Mouse (Mus musculus): ENCODE data around the gene Ttc36. TPM values are rescaled to one million over a fixed set of nuclear protein-coding genes. Genes with fewer than 3 reads are reported as not detected.

The Ttc36 gene
- polyA plus RNA-seq, 1 experiment, result not detected

DNA sequence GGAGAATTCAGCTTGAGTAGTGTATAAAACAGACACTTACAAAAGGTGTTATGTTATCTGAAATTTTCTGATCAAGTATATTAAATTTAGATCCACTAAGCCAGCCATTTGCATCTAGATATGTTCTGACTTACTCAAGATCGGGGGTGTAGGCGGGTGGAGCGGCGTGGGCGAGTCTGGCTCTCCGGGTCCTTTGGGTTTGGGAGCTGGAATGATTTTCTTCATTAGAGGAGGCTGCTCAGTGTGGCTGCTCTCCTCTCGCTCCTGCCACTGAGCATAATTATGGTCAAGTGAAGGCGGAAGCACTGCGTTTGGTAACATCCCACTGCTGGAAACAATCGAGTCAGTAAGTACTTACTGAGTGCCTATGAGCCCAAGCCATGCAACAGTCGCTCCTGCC lies 26.1 kb upstream of the Ttc36 start:
- H3K4me3 ChIP-seq (ENCODE audit: low read depth, low read length), result no peak overlapping the region
- H3K27ac ChIP-seq (ENCODE audit: insufficient read depth, low read length), result no peak overlapping the region
- no peaks in the 10 kb centered on the region for H3K4me1 ChIP-seq (ENCODE audit: control insufficient read depth, insufficient read depth, low read length)
- no peak overlapping the region for H3K9ac ChIP-seq (ENCODE audit: low read depth, poor library complexity, severe bottlenecking)
- H3K36me3 ChIP-seq (ENCODE audit: control insufficient read depth, insufficient read depth, low read length, poor library complexity, severe bottlenecking), result peaks cover 68% of the 10 kb centered on the region
- no peak for TF ChIP-seq CTCF (IDR thresholded peaks at IDR 0.05; ENCODE audit: low read depth, low read length)
- TF ChIP-seq POLR2A (IDR thresholded peaks at IDR 0.05; ENCODE audit: insufficient read depth, low read length), result no peak
- TF ChIP-seq EP300 (IDR thresholded peaks at IDR 0.05; ENCODE audit: insufficient read depth, low read depth, low read length), result no peak
- H3K27me3 ChIP-seq (ENCODE audit: control insufficient read depth, insufficient read depth, low read length, poor library complexity, severe bottlenecking), result no peaks in the 10 kb centered on the region
- no peaks in the 10 kb centered on the region for H3K9me3 ChIP-seq (replicated peaks; ENCODE audit: control insufficient read depth, insufficient read depth, low read length, poor library complexity, severe bottlenecking)

DNA sequence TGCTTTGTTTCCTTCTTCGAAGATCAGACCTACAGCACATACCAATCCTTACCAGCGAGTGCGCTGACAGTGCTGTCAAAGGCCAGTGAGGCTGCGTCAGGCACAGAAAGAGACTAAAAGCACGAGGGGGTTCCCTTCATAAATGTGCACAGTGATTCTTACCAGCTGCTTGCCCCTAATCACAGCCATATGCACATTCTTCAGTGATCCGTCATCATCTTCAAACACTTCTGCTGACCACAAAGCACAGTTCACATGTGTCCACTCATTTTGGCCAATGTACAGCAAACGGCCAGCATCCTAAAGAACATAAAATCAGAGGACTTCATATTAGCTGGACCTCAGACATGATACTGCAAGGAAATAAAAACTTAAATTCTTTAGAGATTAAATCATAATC lies 23.8 kb upstream of the Ttc36 start:
- no peaks in the 10 kb centered on the region for H3K27me3 ChIP-seq (ENCODE audit: control insufficient read depth, insufficient read depth, low read length, poor library complexity, severe bottlenecking)
- peaks cover 74% of the 10 kb centered on the region for H3K36me3 ChIP-seq (ENCODE audit: control insufficient read depth, insufficient read depth, low read length, poor library complexity, severe bottlenecking)
- no peak overlapping the region for H3K27ac ChIP-seq (ENCODE audit: insufficient read depth, low read length)
- no peaks in the 10 kb centered on the region for H3K4me1 ChIP-seq (ENCODE audit: control insufficient read depth, insufficient read depth, low read length)
- no peaks in the 10 kb centered on the region for H3K9me3 ChIP-seq (replicated peaks; ENCODE audit: control insufficient read depth, insufficient read depth, low read length, poor library complexity, severe bottlenecking)
- TF ChIP-seq CTCF (IDR thresholded peaks at IDR 0.05; ENCODE audit: low read depth, low read length) (no peak), EP300 (IDR thresholded peaks at IDR 0.05; ENCODE audit: insufficient read depth, low read depth, low read length) (no peak), POLR2A (IDR thresholded peaks at IDR 0.05; ENCODE audit: insufficient read depth, low read length) (no peak)
- no peak overlapping the region for H3K4me3 ChIP-seq (ENCODE audit: low read depth, low read length)
- H3K9ac ChIP-seq (ENCODE audit: low read depth, poor library complexity, severe bottlenecking), result no peak overlapping the region

DNA sequence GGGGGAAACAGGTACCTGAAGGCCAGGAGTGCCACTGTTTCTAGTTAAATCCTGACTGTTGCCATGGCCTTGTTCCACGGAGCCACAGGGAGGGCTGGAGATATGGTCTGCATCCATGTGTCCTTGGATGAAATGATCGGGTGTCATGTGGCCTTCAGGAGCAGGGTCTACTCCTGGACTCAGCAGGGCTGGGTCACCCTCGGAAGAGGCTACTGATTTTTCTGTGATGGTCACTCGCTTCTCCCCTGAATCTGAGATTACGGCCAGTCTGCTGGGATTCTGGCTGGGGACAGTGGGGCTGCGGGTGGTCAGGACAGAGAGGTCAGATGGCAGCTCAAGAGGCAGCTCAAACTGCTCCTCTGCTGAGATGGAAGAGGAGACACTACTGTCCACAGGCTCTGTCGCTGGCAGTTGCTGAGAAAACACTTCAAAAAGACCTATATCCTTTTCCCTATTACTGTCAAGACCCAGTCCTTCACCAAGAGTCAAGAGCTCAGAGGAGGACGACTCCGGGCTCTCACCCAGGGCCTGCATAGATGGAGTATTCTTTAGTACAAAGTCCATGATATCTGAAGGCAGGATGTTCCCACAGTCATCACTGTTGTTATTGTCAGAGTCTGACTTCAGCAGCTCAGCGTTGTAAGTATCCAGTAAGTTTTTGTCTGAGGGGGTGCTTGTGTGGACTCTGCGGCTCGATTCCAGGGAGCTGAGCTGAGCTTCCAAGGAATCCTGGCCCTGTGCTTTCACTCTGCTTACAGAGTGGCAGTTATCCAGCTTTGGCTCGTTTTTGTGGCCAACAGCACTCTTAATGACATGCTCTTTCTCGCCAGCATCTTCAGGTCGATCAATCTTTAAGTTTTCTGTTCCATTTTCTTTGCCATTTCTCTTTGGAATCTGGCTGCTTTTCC lies 17.3 kb upstream of the Ttc36 start:
- H3K27ac ChIP-seq (ENCODE audit: insufficient read depth, low read length), result no peak overlapping the region
- no peak overlapping the region for H3K9ac ChIP-seq (ENCODE audit: low read depth, poor library complexity, severe bottlenecking)
- no peaks in the 10 kb centered on the region for H3K9me3 ChIP-seq (replicated peaks; ENCODE audit: control insufficient read depth, insufficient read depth, low read length, poor library complexity, severe bottlenecking)
- no peak for TF ChIP-seq EP300 (IDR thresholded peaks at IDR 0.05; ENCODE audit: insufficient read depth, low read depth, low read length)
- no peak for TF ChIP-seq POLR2A (IDR thresholded peaks at IDR 0.05; ENCODE audit: insufficient read depth, low read length)
- TF ChIP-seq CTCF (IDR thresholded peaks at IDR 0.05; ENCODE audit: low read depth, low read length), result no peak
- H3K4me3 ChIP-seq (ENCODE audit: low read depth, low read length), result no peak overlapping the region
- H3K4me1 ChIP-seq (ENCODE audit: control insufficient read depth, insufficient read depth, low read length), result no peaks in the 10 kb centered on the region
- peaks cover 83% of the 10 kb centered on the region for H3K36me3 ChIP-seq (ENCODE audit: control insufficient read depth, insufficient read depth, low read length, poor library complexity, severe bottlenecking)
- H3K27me3 ChIP-seq (ENCODE audit: control insufficient read depth, insufficient read depth, low read length, poor library complexity, severe bottlenecking), result no peaks in the 10 kb centered on the region

DNA sequence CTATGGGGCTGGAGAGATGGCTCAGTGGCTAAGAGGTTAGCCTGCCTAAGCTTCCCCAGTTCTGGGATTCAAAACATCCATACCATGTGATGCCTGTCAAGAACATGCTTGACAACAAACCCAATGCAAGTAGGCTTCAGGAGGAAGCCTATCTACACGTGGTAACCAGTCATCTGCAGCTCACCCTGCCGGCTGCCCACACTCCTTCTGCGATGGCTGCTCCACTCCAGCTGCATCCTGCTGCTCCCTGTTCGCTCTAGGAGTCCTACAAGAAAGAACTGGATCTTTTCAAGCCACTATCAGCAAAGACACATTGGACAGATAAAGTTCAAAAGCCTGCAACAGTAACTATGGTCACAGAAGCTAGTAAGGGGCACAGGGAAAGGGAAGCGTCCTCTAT lies 14.7 kb upstream of the Ttc36 start:
- Histone ChIP-seq H3K4me1 (ENCODE audit: control insufficient read depth, insufficient read depth, low read length) (no peaks in the 10 kb centered on the region), H3K9ac (ENCODE audit: low read depth, poor library complexity, severe bottlenecking) (no peak overlapping the region), H3K27ac (ENCODE audit: insufficient read depth, low read length) (no peak overlapping the region), H3K36me3 (ENCODE audit: control insufficient read depth, insufficient read depth, low read length, poor library complexity, severe bottlenecking) (peaks cover 84% of the 10 kb centered on the region), H3K9me3 (replicated peaks; ENCODE audit: control insufficient read depth, insufficient read depth, low read length, poor library complexity, severe bottlenecking) (no peaks in the 10 kb centered on the region), H3K4me3 (ENCODE audit: low read depth, low read length) (no peak overlapping the region), H3K27me3 (ENCODE audit: control insufficient read depth, insufficient read depth, low read length, poor library complexity, severe bottlenecking) (no peaks in the 10 kb centered on the region)
- TF ChIP-seq EP300 (IDR thresholded peaks at IDR 0.05; ENCODE audit: insufficient read depth, low read depth, low read length), result no peak

DNA sequence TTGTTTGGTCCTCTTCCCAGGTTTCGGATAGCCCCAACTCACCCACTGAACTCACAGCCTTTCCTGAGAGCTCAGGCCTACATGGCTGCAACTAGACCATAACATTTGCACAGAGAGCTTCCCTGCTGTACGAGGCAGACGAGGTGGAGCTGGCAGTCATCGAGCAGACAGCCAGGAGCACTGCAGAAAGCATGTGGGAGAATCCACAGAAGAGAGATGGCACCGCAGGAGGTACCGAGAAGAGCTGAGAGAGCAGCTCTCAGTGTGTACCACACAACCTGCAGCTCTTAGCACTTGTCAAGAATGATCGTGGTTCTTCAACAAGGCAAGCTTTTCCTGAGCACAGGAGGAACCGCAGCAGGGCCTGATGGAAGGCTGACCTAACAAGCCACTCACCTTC lies 11.3 kb upstream of the Ttc36 start:
- Histone ChIP-seq H3K36me3 (ENCODE audit: control insufficient read depth, insufficient read depth, low read length, poor library complexity, severe bottlenecking) (peaks cover 80% of the 10 kb centered on the region), H3K9ac (ENCODE audit: low read depth, poor library complexity, severe bottlenecking) (no peak overlapping the region), H3K4me3 (ENCODE audit: low read depth, low read length) (no peak overlapping the region), H3K9me3 (replicated peaks; ENCODE audit: control insufficient read depth, insufficient read depth, low read length, poor library complexity, severe bottlenecking) (no peaks in the 10 kb centered on the region), H3K27ac (ENCODE audit: insufficient read depth, low read length) (no peak overlapping the region), H3K27me3 (ENCODE audit: control insufficient read depth, insufficient read depth, low read length, poor library complexity, severe bottlenecking) (no peaks in the 10 kb centered on the region), H3K4me1 (ENCODE audit: control insufficient read depth, insufficient read depth, low read length) (no peaks in the 10 kb centered on the region)
- TF ChIP-seq POLR2A (IDR thresholded peaks at IDR 0.05; ENCODE audit: insufficient read depth, low read length) (no peak), CTCF (IDR thresholded peaks at IDR 0.05; ENCODE audit: low read depth, low read length) (no peak), EP300 (IDR thresholded peaks at IDR 0.05; ENCODE audit: insufficient read depth, low read depth, low read length) (no peak)

DNA sequence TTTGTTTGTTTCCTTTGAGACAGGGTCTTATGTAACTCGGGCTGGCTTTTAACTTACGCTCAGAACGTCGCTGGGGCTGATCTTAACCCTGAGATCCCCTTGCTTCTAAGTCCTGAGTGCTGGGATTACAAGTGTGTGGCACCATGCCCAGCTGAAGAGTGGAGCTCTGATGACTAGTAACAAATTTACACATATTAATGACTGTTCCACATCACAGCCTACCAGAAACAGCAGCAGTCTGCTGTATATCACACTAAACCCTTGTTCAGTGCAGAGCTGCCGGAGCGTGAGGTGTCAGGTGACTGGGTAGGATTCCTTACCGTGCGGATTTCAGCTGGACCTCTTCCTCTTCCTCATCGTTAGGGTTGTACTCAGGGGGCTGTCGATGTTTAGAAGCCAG lies 7.4 kb upstream of the Ttc36 start:
- Histone ChIP-seq H3K36me3 (ENCODE audit: control insufficient read depth, insufficient read depth, low read length, poor library complexity, severe bottlenecking) (peaks cover 74% of the 10 kb centered on the region), H3K27me3 (ENCODE audit: control insufficient read depth, insufficient read depth, low read length, poor library complexity, severe bottlenecking) (no peaks in the 10 kb centered on the region)
- TF ChIP-seq CTCF (IDR thresholded peaks at IDR 0.05; ENCODE audit: low read depth, low read length) (no peak), EP300 (IDR thresholded peaks at IDR 0.05; ENCODE audit: insufficient read depth, low read depth, low read length) (no peak), POLR2A (IDR thresholded peaks at IDR 0.05; ENCODE audit: insufficient read depth, low read length) (no peak)

More for the DNA sequence above, 7.4 kb upstream of the Ttc36 start:
- no peak overlapping the region for H3K9ac ChIP-seq (ENCODE audit: low read depth, poor library complexity, severe bottlenecking)
- H3K9me3 ChIP-seq (replicated peaks; ENCODE audit: control insufficient read depth, insufficient read depth, low read length, poor library complexity, severe bottlenecking), result no peaks in the 10 kb centered on the region
- no peak overlapping the region for H3K4me3 ChIP-seq (ENCODE audit: low read depth, low read length)
- no peak overlapping the region for H3K27ac ChIP-seq (ENCODE audit: insufficient read depth, low read length)
- H3K4me1 ChIP-seq (ENCODE audit: control insufficient read depth, insufficient read depth, low read length), result no peaks in the 10 kb centered on the region

Measured in ES-Bruce4 (cell line).